Mouse (Mus musculus) naive thymus-derived CD4-positive, alpha-beta T cell, adult 2 months (primary cell): ENCODE data around the gene Orc2.

Experiments used
- DNase-seq: peaks from one replicate; pipeline ENCODE4 v3.0.0-alpha.2; 2011; ENCODE audit warnings: low read depth

The Orc2 gene

GRCm38 (mm10) chr1:58504577-58505254, at the start of gene Orc2:
Gene Orc2 (minus strand): TSS chr1:58505109.
- peak; percentile 93 for DNase-seq

- no peak for DNase-seq
Observed at GRCm38 (mm10) chr1:58541386-58541785, 36.5 kb upstream of the Orc2 start.

- no peak for DNase-seq
Observed at GRCm38 (mm10) chr1:58507249-58507648, 2.3 kb upstream of the Orc2 start.

DNA sequence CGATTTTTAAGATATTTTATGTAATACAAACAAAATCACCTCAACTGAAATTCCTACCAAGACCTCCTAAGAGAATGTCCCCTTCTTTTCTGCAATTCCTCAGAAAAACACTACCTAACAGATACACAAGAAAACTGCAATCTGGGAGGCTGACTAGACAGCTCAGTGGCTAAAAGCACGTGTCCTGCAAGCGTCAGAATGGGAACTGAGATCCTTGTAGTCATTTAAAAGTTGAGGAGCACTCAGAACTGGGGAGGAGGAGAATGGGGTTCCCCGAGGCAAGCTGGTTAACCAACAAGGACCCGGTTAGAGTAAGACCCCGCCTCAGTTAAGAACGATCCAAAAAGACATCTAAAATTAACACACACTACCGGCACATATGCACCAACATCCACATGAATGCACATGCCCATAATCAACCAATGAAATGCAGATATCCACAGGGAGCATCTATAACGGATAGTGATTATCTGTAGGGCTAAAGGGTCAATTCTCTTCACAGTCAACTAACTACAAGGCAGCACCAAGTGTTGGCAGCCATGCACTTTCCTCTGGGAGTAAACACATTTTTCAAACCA, 1.0 kb downstream of the Orc2 start:
- DNase-seq = no peak

DNA sequence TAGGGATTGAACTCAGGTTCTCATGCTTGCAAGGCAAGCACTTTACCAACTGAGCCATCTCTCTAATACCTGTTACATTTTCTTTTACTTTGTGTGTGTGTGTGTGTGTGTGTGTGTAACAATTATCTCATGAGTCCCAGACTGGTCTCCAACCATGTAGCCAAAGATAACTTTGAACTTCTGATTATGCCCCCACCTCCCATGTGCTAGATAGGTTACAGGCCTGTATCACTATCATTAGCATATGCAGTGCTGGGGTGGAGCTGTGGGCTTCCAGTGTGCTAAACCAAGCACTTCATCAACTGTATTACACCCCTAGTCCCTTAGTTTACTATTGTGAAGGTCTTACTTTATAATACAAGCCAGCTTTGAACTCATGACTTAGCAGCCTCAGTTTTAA, 1.8 kb downstream of the Orc2 start:
- DNase-seq = no peak

DNA sequence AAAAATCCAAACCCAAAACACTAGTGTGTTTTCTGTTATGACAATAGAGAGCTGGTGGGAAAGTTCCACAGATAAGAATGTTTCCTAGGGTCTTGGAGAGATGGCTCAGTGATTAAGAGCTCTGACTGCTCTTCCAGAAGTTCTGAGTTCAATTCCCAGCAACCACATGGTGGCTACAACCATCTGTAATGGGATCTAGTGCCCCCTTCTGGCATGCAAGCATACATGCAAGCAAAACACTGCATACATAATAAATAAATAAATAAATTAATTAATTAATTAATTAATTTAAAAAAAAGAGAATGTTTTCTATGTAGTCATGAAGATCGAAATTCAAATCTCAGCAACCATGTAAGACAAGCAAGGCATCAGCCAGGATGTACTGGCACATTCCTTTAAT, 6.2 kb downstream of the Orc2 start:
- DNase-seq = no peak

DNA sequence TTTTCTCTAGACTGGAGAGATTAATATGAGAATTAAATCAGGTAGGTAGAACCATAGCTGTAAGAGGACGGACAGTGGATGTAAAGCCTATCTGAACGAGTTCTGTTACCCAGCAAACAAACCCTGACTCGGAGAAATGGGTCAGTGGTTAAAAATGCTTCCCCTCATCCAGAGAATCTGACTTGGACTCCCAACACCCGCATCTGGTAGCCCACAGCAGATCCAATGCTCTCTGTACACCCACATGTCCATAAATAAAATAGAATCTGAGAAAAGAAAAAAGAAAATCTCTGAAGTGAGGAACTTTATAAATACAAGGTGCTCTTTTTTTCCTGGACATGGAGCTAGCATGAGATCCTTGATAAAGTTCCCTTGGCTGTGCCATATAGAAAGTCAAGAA, 7.2 kb downstream of the Orc2 start:
- no peak for DNase-seq

DNA sequence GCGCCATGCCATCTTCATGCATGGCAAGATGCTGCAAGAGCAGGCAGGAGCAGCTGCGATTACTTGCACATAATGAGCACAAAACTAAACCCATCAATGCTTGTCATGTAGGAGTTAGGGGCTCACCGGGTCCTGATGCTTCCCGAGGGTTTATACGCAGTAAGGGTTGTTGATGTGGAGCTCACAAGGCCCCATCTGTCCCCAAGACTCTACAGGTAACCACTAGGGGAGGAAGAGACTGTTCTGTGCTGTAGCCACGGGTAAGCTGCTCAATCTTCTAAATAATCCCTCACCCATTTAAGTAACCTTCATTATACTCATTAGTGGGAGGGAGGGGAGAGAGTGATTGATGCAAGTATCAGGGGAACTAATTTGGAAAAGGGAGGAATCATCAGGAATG, 9.3 kb downstream of the Orc2 start:
- DNase-seq = no peak

DNA sequence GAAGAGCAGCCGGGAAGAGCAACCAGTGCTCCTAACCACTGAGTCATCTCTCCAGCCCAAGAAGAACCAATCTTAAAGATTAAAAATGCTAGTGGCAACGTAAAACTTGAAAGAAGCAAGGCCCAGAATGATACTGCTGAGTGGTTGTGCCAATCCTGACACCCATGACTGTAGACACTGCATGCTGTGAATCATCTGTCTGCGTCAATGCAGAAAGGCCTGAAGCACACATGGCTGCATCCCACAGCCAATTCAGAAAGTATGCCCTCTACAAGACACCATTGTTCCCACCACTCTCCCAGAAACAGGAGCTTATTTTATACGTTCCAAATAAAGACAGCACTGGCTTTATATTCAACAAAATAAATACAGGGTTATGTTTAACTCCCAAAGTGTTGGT, 22.3 kb downstream of the Orc2 start:
- no peak for DNase-seq

GRCm38 (mm10) chr1:58475662-58476061, 29.2 kb downstream of the Orc2 start:
- no peak for DNase-seq

- no peak for DNase-seq
Observed at GRCm38 (mm10) chr1:58465561-58465960, 39.3 kb downstream of the Orc2 start.

DNA sequence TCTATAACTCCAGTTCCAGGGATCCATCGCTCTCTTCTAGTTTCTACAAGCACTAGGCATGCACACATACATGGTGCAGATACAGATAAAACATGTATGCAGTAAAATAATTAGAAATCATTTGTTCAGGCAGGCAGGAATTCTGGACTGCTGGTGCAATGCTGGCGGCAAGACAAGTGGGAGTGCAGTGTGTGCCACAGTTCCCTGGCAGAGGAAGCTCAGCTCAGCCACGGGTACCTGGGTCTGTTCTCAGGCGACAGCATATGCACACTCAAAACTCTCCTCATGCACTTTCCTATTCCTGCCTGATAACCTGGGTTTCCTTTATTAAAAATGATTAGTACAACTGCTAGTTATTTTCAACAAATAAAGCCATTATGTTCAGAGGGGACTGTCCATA, 39.9 kb downstream of the Orc2 start:
- DNase-seq = no peak

DNA sequence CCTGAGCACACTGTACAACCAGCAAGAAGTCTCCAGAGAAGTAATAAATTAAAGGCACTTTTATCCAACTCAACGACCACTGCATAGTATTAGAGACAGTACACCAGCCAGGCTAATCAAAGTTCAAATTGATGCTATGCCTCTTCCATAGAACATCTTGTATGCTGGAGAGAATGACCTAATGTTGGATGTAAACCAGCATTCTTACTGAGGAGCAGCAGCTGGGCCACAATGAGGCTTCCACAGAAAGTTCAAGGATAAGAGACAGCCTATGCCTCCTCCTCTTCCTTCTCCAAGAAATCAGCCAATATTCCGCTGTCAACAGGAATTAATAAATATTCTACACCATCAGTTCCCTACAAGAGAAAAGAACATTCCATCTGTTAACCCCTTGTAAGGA, 41.0 kb downstream of the Orc2 start:
- no peak for DNase-seq

- DNase-seq = no peak
Observed at GRCm38 (mm10) chr1:58460566-58460965, 44.3 kb downstream of the Orc2 start.

DNA sequence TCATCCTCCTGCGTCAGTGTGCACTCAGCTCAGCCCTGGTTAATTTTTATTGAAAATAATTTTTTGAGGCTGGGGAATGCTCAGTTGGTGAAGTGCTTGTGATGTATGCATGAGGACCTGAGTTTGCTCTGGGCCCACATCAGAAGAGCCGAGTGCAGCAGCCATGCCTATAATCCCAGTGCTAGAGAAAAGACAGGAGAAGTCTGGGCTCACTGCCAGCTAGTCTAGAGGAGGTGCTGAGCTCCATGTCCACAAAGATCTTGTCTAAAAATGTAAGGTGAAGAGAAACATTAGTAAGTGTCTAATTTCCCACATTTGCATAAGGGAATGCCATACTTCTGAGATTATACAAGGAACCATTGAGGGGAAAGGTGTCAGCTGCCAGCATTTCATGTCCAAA, 46.0 kb downstream of the Orc2 start:
- DNase-seq = no peak

DNA sequence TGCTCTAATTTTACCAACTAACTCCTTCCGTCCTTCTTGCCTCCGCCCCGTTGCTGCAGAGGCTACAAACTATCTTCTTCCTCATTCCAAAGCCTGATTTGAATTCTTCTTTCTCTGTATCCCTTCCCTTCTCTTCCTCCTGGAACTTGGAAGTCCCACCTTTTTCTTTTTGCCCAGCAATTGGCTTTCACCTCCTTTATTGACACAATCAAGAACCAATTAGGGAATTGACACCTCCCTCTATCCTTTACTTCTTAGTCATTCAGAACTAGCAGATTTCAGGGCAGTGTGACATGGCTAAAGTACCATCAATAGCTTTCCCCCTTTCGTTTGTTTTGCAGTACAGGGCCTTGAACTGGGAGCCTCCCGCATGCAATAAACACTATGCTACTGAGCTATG, 46.7 kb downstream of the Orc2 start:
- DNase-seq = no peak

DNA sequence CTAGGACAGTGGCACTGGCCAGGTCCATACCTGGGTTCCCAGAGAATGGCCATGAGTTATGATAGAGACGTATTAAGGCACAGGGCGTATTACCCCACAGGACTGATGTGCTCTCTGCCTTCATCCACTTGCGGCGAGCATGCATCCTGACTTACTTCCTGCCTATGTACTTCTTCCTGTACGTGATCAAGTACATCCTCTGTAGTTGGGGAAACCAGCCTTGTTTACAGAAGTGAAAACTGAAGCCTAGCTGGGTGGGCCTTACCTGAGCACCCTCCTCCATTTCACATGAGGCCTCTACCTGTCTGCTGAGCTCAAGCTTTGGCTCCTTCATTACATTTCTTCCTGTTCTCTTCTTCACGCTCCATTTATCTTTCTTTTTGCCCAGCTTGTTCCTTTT, 50.6 kb downstream of the Orc2 start:
- DNase-seq = peak; percentile 80

DNA sequence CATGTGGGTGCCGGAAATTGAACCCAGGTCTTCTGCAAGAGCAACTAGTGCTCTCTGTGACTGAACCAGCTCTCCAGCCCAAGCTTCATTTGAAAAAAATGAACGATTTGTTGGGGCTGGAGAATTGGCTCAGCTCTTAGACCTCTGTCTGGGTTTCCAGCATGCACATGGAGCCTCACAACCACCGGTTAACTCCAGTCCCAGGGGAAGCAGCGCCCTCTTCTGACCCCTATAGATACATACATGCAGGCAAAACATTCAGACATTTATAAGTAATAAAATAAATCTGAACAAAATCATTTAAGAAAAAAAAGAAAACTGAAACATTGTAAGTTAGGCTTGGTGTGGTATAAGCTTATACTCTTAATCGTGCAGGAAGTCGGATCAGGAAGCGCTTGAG, 56.5 kb downstream of the Orc2 start:
- DNase-seq = no peak

GRCm38 (mm10) chr1:58447766-58448165, 57.1 kb downstream of the Orc2 start:
- no peak for DNase-seq

DNA sequence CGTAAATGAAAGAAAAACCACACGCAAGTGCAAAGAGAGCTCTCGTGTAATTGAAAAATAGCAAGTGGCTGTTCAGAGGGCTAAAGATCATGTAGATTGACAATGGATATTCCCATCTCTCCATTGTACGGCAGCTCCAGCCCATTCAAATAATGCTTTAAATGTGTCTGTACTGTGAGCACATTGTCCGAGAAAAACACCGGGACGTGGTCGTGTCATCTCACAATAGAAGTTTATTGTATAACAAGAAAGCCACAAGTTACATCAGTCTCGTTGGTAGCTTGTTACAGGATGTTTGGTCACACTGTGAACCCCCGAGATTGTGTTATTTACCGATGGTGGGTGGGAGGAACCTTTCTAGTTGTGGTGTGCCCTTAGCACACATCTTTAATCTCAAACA, 59.0 kb downstream of the Orc2 start:
- peak; percentile 56 for DNase-seq

DNA sequence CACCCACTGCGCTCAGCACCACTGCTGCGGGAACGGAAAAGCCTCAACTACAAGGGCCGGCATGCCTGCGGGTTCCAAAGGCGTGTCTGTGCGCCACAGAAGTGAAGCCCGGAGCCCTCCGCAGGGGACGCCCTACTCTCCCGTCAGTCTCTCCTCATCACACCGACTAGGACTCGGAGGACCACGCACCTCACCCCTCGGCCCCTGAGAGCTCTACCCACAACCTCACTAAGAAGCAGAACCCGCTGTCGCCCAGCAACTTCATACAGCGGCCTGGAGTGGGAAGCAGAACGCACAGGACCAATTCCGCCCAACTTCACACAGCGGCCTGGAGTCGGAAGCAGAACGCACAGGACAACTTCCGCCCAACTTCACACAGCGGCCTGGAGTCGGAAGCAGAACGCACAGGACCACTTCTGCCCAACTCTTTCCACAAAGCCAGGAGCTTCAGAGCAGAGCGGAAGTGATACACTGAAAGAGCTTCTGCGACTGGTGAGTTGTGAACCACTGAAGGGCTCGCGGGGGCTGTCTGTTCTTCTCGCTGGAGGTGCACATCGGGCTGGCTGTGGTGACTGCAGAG, 59.7 kb downstream of the Orc2 start, which contains the start of the genes Nif3l1 and Ppil3:
TSS of gene Nif3l1 (plus strand) at position 9 of the 580 bp plus-strand sequence.
TSS of gene Ppil3 (minus strand) at position 344 of the 580 bp plus-strand sequence.
- peak; percentile 88 for DNase-seq

DNA sequence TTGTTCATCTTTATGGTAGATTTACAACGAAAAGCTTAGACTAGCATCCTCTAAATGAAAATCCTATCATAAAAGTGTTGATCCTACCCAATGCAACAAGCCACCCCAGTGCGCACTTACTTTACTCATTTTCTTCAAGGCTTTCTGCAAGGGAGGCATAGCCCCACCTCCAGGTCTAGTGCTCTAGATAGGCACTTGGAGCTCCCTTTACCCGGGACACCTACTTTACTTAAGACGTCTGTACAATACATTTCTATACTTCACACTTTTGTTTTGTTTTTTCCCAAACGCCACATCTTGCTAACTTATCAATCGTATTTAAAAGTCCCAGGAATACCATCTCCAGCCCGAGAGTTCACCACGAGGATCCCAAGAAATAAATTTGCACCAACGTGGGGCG, 60.2 kb downstream of the Orc2 start:
- DNase-seq = no peak

GRCm38 (mm10) chr1:58424551-58424950, 80.4 kb downstream of the Orc2 start:
- DNase-seq = peak; percentile 28
